Mouse (Mus musculus) olfactory bulb, adult 2 months (tissue): ENCODE data around the gene Ccnj. TPM values are rescaled to one million over a fixed set of nuclear protein-coding genes. Genes with fewer than 3 reads are reported as not detected.

Experiments
- H3K27ac ChIP-seq: fragments of 200-500 bp; 2 replicates; pipeline ENCODE4 v1.5.1; 2012; ENCODE audit warnings: low read depth, low read length; ENCODE audit not compliant: insufficient read depth
- H3K4me1 ChIP-seq: fragments of 200-500 bp; 2 replicates; pipeline ENCODE4 v1.6.1; 2012; ENCODE audit warnings: low read length; ENCODE audit not compliant: control insufficient read depth, insufficient read depth
- H3K4me3 ChIP-seq: fragments of 200-500 bp; 2 replicates; pipeline ENCODE4 v1.5.1; 2012; ENCODE audit warnings: mild to moderate bottlenecking, low read depth, low read length, moderate library complexity; ENCODE audit not compliant: insufficient read depth
- CTCF ChIP-seq: fragments of 200-500 bp; IDR thresholded peaks from 2 replicates; pipeline ENCODE4 v1.5.1; 2012; ENCODE audit warnings: low read depth, mild to moderate bottlenecking, low read length, moderate library complexity; ENCODE audit not compliant: insufficient read depth
- POLR2A ChIP-seq: fragments of 200-500 bp; IDR thresholded peaks from 2 replicates; pipeline ENCODE4 v1.6.1; 2012; ENCODE audit warnings: mild to moderate bottlenecking, low read depth, low read length, moderate library complexity; ENCODE audit not compliant: insufficient read depth
- WGBS: fragments of 180-500 bp; shearing (Covaris S2); methylation state at CpG from one replicate; pipeline ENCODE4 v1.1.7; 2018; 5-methylcytosine and 5-hydroxymethylcytosine counted together
- polyA plus RNA-seq: library from polyadenylated mRNA; stranded (reverse); fragments of >200 nt; gene quantifications from 2 replicates; pipeline ENCODE4 v1.2.4, GENCODE M21; 2012; ENCODE audit warnings: low replicate concordance; ENCODE audit not compliant: missing spikeins, insufficient read depth, insufficient read length

Ccnj gene
- polyA plus RNA-seq, 1 experiment = not detected

DNA sequence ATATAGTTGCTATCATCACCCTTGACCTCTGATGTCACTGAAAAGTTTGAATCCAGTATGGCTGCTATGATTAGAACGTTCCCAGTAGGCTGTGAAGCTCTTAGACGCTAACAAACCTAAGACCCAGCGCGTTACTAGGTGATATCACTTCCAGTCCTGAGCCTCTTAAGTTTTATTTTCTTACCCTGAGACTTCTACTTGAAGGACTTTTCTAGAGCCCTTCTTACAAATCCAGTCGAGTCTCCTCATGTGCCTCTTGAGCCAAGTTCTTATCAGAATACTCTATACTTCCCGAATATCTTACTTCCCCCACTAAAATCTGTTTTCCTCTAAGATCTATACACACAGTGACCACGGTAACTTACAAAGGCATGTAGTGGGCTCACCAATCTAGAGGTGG lies 7.1 kb downstream of the Ccnj start:
- WGBS = 95% methylated on average over 7 of the region's 7 CpGs
- Histone ChIP-seq H3K4me3 (no peak overlapping the region), H3K27ac (no peak overlapping the region), H3K4me1 (no peaks in the 10 kb centered on the region)
- TF ChIP-seq POLR2A = no peak
- no peak for TF ChIP-seq CTCF

DNA sequence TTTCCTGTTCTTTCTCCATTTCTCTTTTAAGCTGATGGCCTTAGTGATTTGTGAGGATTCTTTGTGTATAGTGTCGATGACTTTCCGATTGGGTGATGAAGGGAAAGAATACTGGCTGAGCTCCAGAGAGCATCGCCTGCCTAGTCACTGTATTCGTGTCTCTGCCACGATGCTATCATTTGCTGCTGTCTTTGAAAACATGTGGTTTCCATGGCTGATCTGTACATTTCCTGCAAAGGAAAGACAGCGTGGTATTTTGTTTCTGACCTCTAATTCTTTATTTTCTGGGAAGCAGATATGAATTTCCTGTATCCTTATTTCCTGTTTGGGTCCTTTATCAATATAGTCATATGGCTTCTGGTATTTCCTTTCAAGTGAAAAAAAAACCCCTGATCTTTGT lies 9.2 kb downstream of the Ccnj start:
- H3K27ac ChIP-seq = no peak overlapping the region
- no peaks in the 10 kb centered on the region for H3K4me1 ChIP-seq
- WGBS = 45% methylated on average over 6 of the region's 6 CpGs
- H3K4me3 ChIP-seq = no peak overlapping the region
- TF ChIP-seq POLR2A (no peak), CTCF (no peak)

DNA sequence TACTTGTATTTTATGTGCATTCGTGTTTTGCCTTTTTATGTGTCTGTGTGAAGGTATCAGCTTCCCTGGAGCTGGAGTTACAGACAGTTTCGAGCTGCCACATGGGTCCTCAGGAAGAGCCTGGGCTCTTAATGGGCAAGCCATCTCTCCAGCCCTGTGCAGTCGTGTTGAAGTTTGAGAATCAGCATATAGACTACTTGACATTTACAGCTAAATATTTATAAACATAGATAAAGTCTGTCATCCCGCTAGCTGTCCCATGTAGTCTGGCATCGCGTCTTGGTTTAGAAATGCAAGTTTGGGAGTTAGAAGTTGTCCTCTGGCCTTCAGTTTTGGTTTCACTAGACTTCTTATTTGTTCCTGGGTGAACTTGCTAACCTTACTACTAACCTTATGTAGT lies 10.0 kb downstream of the Ccnj start:
- TF ChIP-seq POLR2A (no peak), CTCF (no peak)

DNA sequence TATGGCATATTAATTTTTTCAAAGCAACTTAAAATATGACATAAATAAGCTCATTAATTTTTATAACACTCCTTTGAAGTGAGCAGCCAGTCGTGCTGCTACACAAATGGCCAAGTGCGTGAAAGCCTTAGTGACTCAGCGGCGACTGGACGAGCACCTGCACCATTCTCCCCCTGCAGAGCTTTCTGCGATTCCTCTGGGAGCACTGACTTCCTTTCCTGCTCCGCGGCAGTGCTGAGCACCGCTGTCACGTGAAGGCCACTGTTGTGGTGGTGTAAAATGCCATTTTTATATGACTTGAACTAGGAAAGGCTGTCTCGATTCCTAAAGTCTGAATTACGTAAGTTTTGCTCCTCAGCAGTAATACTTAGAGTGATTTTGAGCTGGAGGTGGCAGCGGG lies 10.5 kb downstream of the Ccnj start:
- Histone ChIP-seq H3K4me3 (no peak overlapping the region), H3K27ac (no peak overlapping the region), H3K4me1 (no peaks in the 10 kb centered on the region)
- WGBS = 82% methylated on average over 13 of the region's 13 CpGs
- TF ChIP-seq CTCF (no peak), POLR2A (no peak)

More for the DNA sequence above, 10.0 kb downstream of the Ccnj start:
- no peak overlapping the region for H3K27ac ChIP-seq
- 95% methylated on average over 6 of the region's 6 CpGs for WGBS
- no peak overlapping the region for H3K4me3 ChIP-seq
- no peaks in the 10 kb centered on the region for H3K4me1 ChIP-seq

DNA sequence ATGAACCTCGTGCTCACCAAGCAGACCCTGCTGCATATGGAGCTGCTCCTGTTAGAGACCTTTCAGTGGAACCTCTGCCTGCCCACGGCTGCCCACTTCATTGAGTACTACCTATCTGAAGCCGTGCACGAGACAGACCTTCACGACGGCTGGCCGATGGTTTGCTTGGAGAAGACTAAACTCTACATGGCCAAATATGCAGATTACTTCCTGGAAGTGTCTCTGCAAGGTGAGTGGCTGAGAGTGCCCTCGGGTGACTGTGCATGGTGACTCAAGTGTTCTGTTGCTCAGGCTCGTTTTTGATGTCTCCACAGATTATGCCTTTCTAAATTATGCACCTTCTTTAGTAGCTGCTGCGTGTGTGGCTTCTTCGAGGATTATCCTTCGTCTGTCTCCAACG lies 13.7 kb downstream of the Ccnj start:
- no peak for TF ChIP-seq CTCF
- no peak for TF ChIP-seq POLR2A
- WGBS = 89% methylated on average over 13 of the region's 13 CpGs

DNA sequence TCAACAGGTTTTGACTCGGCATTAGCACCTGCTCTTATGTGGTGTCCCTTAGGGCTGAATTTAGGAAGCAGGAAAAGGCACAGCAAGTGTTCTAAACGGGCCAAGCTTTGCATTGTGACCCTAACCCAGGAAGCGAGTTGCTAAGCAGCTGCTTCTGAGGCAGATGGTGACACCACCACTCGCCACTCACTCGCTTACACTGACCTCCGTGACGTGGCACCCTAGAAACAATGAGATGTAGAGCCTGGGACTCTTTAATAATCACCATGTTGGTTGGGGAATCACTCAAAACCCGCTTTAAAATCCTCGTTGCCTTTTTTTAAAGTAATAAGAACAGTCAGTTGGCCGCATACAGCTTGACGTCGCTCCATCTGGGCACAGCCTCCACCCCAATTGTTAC lies 18.3 kb downstream of the Ccnj start:
- H3K4me1 ChIP-seq = no peaks in the 10 kb centered on the region
- H3K4me3 ChIP-seq = no peak overlapping the region
- TF ChIP-seq POLR2A (no peak), CTCF (no peak)
- H3K27ac ChIP-seq = no peak overlapping the region
- 86% methylated on average over 12 of the region's 12 CpGs for WGBS

More for the DNA sequence above, 13.7 kb downstream of the Ccnj start:
- Histone ChIP-seq H3K4me3 (no peak overlapping the region), H3K4me1 (no peaks in the 10 kb centered on the region), H3K27ac (no peak overlapping the region)

DNA sequence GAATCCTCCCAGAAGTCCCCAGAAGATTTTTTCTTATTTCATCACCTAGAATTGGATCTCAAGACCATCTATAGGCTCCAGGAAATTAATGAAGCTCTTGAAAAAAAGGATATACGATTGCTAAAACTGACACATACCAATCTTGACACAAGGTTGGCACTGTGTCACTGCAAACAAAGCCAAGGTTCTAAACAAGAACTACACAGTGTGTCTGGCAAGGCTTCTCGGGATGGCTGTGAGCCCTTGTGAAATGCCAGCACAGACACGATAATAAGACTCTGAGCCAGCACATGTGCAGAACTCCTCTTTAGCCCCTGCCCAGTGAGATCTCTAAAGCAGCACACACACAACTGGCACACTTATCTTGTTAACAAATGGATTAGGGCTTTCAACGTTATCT lies 28.5 kb downstream of the Ccnj start:
- TF ChIP-seq POLR2A (no peak), CTCF (no peak)
- H3K4me3 ChIP-seq = no peak overlapping the region
- H3K4me1 ChIP-seq = no peaks in the 10 kb centered on the region
- WGBS = 23% methylated on average over 4 of the region's 4 CpGs
- H3K27ac ChIP-seq = no peak overlapping the region

DNA sequence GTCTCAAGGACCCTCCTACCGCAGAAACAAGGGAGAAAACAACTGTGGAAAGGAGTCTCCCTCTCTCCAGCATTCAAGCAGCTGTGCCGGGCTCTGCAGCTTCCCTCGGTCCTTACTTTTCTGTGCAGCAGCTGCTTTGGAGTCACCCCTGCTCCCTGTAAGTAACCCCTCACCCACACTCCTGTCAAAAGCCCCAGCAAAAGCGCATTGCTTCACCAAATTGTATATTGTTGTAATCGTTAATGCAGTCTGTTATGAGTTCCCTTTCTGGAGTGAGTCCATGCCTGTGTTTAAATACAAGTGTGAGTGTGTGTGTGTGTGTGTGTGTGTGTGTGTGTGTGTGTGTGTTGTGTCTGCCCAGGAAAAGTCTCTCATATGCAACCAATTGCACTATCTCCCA lies 37.2 kb downstream of the Ccnj start:
- H3K4me1 ChIP-seq = no peaks in the 10 kb centered on the region; the same call in 1 of the 2 replicates
- TF ChIP-seq POLR2A (no peak), CTCF (no peak)
- 29% methylated on average over 5 of the region's 5 CpGs for WGBS
- H3K27ac ChIP-seq = no peak overlapping the region
- H3K4me3 ChIP-seq = no peak overlapping the region

DNA sequence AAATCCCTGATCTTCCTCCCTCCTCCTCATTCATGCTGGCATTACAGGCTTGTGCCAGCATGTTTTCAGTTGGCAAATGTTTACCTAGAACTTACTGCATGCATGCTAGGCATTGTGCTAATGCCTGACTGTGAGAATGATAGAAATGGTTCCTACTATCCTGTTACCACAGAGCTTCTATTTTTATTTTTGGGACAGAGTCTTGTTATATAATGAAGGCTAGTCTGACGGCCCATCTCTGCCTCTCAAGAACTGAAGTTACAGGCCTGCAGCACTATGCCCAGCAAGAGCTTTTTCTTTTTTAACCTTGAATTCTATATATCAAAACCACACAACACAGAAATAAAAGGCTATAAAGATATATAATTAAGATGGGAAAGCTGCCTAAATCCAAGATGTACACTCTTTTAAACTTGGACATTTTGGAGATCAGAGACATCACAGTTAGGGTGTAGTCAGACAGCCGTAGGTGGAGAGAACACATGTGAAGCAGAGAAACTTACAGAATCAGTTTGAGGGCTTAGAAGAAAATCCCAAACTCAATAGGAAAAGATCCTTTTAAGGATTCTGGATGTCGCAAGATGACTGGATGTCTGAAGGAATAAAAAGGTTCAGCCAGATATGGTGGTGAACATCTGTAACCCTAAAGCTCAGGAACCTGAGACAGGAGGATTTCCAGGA lies 38.5 kb downstream of the Ccnj start:
- 93% methylated on average over 3 of the region's 3 CpGs for WGBS
- H3K27ac ChIP-seq = no peak overlapping the region
- H3K4me1 ChIP-seq = no peaks in the 10 kb centered on the region; the same call in 1 of the 2 replicates
- no peak overlapping the region for H3K4me3 ChIP-seq
- no peak for TF ChIP-seq POLR2A
